Mouse (Mus musculus): ENCODE results near the gene Nr2c1. TPM values are rescaled to one million over a fixed set of nuclear protein-coding genes. Genes with fewer than 3 reads are reported as not detected.

Nr2c1 gene
- total RNA-seq, 4 experiments from 2014 or later, result 5.5 to 5.9 (median 5.8) TPM

DNA sequence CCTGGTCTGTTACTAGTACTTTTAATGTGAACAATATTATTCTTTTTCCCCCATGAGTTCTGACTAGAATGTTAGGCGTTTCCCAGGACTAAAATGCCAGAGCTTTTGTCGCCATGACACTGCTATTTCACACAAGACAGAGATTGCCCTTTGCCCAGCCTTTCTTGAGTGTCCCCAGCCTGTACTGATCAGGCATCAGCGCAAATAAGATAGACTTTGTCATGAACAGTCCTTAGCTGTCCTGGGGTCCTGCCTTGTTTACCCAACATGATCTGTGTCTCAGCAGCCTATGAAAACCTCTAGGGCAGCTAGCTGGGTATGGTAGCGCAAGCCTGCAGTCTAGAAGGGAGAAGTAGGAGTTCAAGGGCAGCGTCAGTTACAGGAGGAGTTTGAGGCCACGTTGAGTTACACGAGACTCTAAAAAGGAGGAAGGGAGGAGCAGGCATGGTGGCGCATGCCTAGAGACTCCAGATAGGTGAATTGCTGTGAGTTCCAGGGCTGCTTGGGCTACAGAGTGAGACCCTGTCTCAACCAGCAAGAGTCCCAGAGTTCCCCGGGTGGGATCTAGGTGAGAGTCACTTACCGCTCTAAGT, 8.8 kb upstream of the Nr2c1 start:
- no peak for DNase-seq (ENCODE audit: low spot score in 2 of 2)

DNA sequence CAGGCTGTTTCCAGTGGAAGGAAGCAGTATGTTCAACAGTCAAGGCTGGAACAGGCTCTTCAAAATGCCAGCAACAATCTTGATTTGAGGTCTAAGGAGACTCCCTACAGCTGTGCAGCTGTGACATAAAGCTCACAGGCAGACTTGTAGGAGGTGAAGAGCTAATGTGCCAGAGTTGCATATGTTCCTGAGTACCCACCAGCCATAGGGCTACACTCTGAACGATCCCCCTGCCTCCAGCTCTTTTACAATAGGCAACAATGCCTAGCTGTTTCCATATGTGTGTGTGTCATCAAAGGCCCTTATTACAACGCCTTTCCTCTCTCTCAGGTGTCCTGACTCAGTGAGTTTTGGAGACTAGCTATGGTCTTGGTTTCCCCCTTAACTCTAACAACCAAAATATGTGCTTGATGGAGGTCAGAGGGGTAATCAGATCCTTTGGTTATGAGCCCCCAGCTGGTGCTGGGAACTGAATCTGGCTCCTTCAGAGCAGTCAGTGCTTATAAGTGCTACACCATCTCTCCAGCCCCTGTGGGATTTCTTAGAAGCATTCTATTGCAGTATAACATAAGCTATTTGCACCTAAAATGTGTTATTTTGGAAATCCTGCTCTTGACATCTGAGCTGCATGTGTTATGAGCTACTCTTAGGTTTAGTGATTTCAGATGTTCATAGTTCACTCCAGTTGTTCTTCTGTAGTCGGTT, 7.4 kb upstream of the Nr2c1 start:
- DNase-seq (ENCODE audit: low spot score in 2 of 2), result no peak

DNA sequence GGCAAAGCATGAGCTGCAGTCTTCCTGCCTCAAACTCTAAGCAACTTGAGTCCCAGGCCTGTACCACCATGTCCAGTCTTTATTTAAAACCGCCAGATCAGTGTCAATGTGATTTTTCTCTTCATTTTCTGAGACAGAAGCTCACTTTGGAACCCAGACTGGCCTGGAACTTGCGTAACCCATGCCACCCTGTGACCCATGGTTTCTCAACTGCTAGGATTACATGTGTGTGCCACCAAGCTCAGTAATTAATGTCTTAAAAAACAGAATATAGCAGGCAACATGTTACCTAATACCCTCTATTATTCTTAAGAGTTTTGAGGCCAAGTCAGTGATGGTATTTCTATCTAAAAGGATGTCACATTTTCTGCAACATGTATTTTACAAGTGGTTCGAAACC, 5.4 kb upstream of the Nr2c1 start:
- DNase-seq (ENCODE audit: low spot score in 2 of 2), result no peak

DNA sequence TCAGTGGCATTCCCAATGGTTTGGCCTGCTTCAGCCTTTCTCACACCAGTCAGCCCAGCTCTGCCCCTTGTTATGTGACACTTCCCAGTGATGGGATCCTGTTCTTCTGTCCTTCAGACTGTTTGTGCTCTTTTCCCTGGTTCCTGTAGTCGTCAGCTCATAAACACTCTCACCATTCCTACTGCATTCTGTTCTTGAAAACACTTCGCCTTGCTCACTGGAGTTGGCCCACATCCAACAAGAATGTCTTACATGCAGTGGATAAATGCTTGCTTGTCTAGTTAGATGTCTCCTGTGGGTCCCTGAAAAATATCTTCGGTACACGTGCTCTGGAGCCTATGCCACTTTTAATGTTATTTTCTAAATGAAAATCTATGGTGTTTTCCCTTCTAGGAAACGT, 3.2 kb upstream of the Nr2c1 start:
- no peak for DNase-seq (ENCODE audit: low spot score in 2 of 2)

DNA sequence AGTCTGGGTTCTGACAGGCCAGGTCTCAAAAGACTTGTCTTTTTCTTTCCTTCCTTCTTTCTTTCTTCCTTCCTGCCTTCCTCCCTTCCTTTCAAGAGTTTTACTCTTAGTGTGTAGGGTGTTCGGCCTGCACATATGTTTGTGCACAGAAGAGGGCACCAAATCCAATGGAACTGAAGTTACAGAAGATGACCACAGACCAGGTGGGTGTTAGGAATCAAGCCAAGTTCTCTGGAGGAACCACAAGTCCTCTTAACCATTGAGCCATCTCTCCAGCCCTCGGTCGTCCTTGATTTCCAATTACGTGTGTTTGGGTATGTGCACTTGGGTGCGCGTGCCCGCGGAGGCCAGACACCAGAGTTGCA, 450 bp upstream of the Nr2c1 start:
- no peak for DNase-seq (ENCODE audit: low spot score in 2 of 2)

DNA sequence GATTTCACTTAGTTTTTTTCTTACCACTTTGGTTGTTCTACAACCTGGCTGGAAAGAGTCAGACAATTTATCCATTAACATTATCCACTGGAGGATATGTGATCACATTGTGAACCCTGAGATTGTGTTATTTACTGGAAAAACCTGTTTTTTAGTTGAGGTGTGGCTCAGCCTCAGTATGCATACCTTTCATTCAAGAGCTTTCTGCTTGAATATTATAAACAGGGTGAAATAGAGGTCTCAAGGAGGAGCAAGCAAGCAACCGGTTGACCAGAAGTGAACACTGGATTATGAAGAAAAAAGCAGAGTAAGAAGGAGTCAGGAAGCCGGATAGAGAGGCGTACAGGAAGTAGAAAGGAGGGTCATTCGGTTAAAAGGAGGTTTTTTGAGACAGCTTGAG, 3.7 kb downstream of the Nr2c1 start:
- no peak for DNase-seq (ENCODE audit: low spot score in 2 of 2)

DNA sequence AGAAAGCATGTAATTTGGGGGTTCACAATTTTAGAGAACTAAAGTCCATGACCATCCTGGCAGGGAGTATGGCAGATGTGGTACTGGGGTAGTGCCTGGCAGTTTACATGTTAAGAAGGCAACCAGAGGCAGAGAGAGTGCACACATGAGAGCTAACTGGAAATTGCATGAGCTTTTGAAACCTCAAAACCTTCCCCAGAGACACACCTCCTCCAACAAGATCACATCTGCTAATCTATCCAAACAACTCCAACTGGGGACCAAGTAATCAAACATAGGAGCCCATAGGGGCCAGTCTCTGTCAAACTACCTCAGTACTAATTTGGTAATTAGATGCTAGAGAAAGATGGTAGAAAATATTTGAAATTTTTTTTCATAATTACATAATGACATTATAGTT, 6.0 kb downstream of the Nr2c1 start:
- DNase-seq (ENCODE audit: low spot score in 2 of 2), result no peak

DNA sequence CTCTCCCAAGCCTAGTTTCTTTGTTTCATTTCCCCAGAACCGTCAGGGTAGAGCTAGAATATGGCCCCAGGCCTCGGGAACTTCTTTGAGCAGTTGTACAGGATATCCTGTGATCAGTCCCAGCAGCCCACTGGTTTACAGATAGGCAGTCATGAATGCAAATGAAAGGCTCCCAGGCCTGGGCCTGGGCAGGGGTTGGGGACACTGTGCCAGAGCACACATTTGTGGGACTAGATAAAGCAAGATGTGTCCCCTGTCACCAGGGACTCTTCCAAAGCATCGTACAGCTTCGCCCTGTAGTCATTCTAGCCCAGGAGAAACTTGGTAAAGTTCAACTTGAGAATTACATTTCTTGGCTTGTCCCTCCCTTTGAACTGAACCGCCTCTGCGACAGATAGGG, 11.1 kb downstream of the Nr2c1 start:
- DNase-seq (ENCODE audit: low spot score in 2 of 2), result no peak

DNA sequence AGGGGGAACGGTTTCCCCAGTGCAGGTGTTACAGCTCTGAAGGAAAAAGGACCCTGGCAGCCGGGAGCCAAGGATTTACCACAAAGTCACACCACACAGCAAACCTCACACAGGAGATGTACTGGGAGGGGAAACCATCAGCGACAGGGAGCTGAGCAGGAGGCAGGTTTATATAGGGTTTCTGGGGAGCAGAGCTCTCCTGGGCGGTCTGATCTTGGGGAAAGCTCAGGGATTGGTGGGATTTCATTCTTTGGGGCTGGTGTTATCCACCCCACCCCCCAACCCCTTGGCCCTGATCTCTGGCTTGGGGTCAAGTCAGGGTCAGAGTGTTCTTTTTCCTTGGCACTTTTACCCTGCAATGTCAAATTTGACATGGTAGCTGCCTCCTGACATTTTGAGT, 11.6 kb downstream of the Nr2c1 start:
- no peak for DNase-seq (ENCODE audit: low spot score in 2 of 2)

DNA sequence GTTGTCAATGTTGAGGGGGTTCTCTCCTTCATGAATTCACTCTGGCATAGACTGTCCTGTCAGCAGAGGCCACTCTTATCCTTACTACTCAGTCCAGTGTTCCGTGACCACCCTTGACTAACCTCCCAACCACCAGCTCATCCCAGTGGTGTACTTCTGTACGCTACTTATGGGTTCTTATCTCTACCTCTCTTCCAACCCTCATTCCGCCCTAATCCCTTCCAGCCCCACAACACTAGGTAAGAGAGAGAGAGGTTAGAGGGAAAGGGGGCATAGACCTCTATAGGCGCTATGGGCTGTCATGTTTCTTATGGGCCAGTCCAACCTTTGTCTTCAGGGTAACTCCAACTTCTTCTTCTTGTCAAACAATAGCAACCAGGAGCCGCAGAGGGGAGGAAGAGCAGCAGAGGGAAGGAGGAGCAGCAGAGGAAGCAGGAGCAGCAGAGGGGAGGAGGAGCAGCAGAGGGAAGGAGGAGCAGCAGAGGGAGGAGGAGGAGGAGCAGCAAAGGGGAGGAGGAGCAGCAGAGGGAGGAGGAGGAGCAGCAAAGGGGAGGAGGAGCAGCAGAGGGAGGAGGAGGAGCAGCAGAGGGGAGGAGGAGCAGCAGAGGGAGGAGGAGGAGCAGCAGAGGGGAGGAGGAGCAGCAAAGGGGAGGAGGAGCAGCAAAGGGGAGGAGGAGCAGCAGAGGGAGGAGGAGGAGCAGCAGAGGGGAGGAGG, 13.4 kb downstream of the Nr2c1 start:
- DNase-seq (ENCODE audit: low spot score in 2 of 2), result no peak

DNA sequence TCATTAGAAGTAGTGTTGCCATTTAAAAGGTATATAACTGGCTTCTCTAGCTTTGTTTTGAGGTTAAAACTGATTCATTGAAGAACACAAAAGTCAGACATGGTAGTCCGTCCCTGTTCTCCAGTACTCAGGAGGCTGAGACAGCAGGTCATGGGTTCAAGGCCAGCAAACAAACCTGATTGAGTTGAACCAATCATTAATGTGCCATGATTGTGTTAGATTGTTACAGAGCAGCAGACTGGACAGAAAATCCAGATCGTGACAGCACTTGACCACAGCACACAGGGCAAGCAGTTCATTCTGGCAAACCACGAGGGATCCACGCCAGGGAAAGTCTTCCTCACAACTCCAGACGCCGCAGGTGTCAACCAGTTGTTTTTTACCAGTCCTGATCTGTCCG, 14.2 kb downstream of the Nr2c1 start:
- no peak for DNase-seq (ENCODE audit: low spot score in 2 of 2)

DNA sequence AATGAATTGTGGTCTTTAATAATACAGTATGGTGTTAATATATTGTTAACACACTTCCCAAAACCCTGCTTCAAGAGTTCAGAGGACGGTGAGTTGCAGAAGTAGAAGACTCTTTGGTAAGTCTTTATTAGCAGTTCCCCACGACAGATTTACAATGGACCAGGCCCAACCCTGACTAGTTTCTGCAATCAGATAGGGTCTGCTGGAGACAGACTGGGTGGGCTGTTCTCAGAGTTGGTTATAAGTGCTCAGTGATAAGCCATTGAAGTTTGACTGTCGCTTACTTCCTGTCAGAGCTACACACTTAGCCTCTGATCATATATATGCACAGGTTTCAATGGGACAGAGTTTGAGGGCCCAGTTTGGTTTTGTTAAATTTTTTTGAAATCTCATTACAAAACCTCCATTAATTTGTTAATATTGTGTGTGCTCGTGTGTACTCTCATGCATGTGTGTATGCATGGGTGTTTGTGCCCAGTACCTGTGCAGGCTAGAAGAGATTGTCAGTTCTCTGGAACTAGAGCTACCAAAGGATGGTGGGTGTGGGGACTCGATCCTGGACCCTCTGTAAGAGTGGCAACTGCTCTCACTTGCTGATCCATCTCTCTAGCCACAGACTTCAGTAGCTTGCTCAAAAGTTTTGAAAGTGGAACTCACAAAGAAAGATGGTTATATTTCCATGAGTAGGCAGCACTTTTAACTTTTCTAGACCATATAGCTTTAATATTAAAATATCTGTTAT, 16.5 kb downstream of the Nr2c1 start:
- no peak for DNase-seq (ENCODE audit: low spot score in 2 of 2)

DNA sequence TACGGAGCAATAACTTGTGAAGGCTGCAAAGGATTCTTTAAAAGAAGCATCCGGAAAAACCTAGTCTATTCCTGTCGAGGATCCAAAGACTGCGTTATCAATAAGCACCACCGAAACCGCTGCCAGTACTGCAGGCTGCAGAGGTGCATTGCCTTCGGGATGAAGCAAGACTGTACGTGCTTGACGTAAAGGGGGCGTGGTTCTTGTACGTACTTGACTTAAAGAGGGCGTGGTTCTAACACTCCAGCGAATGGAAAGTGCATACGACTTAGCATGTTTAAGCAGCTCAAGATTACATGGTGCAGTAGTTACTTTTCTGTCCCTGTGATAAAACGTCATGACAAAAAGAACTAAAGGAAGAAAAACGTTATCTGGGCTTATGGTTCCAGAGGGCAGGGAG, 17.6 kb downstream of the Nr2c1 start:
- no peak for DNase-seq (ENCODE audit: low spot score in 2 of 2)

DNA sequence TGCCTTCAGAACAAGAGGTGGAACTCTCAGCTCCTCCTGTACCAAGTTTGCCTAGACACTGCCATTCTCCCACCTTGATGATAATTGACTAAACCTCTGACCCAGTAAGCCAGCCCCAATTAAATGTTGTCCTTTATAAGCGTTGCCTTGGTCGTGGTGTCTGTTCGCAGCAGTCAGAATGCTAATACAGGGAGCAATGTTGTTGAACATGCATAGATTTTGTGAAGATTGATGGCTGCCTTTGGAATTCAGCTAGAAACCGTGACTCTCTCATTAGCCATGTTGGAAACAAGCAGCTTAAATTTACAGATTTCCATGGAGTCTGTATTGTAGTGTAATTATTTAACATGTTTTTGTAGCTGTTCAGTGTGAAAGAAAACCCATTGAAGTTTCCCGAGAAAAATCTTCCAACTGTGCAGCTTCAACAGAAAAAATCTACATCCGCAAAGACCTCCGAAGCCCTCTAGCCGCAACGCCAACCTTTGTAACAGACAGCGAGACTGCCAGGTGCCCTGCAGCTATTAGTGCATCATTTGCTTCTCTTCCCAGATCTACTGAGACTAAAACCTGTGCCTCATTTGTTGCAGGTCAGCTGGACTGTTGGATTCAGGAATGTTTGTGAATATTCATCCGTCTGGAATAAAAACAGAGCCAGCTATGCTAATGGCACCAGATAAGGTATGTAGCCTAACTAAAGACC, 19.4 kb downstream of the Nr2c1 start:
- DNase-seq (ENCODE audit: low spot score in 2 of 2), result no peak

DNA sequence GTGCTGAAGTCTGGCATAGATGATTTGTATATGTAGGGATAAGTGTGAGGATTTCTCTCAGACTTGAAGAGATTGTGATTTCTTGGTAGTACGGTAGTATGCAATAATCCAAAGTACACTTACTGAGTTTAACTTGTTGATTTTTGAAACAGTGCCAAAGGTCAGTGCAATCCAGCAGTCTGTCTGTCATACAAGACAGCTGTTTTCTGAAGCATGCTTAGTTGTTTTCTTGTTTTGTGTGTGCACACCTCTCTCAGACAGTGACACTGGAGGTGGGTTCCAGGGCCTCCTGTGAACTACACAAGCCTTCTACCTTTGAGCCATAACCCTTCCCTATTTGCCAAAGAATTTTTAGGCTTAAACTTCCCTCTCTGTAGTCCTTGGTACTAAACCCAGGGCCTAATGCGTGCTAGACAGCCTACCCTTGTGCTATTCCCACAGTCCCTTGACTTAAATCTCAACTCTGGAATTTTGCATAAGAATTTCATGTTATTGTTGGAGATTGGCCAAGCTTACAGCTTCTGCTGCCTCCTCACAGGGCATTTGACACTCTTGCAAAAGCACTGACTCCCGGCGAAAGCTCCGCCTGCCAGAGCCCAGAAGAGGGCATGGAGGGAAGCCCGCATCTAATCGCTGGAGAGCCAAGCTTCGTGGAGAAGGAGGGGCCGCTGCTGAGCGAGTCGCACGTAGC, 23.8 kb downstream of the Nr2c1 start:
- DNase-seq (ENCODE audit: low spot score in 2 of 2), result no peak

DNA sequence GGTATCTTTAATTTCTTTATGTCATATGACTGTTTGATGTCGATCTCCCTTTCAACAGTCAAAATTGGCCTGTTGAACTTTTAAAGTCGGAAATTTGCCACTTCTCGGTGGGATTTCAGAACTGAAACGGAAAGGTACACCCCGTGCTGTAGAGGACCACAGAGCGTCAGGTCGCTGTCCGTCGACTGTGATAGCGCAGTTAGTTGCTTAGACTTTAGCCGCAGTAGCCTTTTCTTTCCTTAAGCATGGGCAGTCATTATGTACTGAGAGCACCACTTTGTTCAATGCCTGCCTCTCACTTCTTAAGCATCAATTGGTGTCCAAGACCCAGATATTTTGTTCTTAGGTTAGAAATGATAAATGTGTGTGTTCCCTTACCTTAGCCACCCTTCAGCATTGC, 24.3 kb downstream of the Nr2c1 start:
- DNase-seq (ENCODE audit: low spot score in 2 of 2), result no peak

DNA sequence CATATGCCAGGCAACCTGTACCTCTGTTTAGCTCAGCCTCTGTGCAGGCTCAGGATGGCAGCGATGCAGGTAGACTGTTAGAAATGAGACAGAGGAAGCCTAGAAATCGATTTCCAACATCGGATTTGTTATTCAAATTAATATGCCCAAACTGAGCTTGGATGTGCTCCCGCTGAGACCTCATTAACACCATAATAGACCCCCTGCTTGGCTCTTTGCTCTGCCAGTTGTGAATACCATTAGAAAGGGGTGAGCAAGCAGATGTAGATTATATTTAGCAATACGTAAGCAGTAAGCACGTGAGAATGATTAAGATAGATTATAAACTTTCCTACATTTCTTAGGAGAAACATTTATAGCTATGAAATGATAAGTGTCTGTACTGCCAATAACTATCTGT, 24.9 kb downstream of the Nr2c1 start:
- no peak for DNase-seq (ENCODE audit: low spot score in 2 of 2)

DNA sequence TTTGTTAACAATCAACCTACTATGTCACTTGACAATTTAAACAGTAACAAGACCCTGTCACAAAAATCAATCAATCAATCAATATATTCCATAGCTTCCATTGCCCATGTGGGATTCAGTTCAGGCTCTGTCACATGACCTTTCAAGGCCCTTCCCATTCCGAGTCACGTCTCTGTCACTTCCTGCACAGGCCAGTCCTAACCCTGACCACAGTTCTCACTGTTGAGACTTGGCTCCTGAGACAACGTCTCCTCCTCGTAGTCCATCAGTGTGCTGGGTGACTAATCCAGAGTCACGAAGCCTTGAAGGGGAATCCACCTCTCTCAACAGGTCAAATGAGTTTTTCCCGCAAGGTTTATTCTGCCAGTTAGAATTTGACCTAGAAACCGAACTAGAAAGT, 26.8 kb downstream of the Nr2c1 start:
- DNase-seq (ENCODE audit: low spot score in 2 of 2), result no peak

DNA sequence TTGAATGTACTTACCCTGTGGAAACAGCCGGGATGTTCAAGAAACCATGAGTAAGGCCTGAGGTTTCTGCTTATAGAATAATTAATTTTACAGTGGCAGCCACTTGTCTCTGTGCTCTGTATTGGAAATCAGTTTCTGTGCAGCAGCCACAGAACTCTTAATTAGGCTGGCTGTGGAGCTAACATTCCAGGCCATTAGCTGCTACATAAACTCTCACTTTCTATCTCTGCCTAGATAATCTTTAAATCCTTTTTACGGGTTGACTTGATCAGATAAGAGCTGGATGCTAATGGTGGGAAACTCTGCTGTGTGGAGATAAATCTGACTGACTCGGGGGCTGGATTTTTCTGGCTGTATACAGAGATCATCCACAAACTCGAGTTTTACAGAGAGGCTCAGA, 35.4 kb downstream of the Nr2c1 start:
- DNase-seq (ENCODE audit: low spot score in 2 of 2), result no peak

DNA sequence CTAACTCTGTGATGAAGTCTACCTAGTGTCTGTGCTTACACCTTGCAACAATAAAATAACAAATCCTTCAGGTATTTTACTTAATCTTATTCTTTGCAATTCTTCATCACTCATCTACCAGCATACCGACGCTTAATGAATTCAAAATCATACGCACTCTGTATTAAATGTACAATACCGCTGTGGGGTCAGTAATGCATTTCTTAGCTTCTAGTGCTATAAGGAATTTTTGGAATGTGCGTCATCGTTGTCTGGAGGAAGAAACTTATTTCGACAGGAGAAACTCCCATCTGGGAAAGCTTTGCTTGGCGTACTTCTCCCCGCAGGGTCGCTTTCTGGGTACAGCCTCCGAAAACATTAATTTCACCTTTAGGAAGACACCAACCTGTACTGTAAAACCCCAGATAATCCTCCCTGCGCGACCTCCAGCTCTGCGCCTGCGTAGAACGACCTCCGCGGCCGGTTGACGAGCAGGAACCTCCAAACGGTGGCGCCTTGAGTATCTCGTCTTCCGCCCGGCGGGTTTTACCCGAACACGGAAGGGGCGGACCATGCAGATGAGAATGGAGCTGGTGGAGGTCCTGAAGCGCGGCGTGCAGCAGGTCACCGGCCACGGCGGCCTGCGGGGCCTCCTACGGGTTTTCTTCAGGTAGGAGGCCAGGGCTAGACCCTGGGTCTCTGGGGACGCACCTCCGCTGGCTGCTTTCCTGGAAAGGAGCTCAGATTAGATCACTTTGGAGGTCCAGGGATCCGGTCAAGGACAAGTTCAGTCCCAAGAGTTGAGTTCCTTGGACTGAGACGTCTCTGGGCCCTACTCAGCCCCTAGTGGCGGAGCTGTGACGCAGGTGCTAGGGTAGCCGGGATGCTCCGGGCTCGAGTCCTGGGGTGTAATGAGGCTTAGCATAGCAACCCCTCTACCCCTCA, 50.9 kb downstream of the Nr2c1 start, which contains the start of gene Ndufa12:
TSS of gene Ndufa12 (plus strand) at position 239 of the 924 bp plus-strand sequence.
- DNase-seq (ENCODE audit: low spot score in 2 of 2), result peak; percentile 89 to 92
